Mouse (Mus musculus): ENCODE data around the gene Tfap2b.

The Tfap2b gene

DNA sequence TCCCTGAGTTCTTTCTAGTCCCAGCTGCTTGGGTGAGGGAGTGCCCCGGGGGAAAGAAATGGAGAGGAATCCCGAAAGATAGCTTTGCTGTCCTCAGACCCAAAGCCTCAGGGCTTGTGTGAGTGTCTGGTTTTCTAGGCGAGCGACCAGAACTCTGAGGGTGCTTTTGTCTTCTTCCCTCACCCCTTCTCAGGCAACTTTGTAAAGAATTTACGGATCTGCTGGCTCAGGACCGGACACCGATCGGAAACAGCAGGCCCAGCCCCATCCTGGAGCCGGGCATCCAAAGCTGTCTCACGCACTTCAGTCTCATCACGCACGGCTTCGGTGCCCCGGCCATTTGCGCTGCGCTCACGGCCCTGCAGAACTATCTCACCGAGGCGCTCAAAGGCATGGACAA, 25.1 kb downstream of the Tfap2b start:
- no peak for DNase-seq

DNA sequence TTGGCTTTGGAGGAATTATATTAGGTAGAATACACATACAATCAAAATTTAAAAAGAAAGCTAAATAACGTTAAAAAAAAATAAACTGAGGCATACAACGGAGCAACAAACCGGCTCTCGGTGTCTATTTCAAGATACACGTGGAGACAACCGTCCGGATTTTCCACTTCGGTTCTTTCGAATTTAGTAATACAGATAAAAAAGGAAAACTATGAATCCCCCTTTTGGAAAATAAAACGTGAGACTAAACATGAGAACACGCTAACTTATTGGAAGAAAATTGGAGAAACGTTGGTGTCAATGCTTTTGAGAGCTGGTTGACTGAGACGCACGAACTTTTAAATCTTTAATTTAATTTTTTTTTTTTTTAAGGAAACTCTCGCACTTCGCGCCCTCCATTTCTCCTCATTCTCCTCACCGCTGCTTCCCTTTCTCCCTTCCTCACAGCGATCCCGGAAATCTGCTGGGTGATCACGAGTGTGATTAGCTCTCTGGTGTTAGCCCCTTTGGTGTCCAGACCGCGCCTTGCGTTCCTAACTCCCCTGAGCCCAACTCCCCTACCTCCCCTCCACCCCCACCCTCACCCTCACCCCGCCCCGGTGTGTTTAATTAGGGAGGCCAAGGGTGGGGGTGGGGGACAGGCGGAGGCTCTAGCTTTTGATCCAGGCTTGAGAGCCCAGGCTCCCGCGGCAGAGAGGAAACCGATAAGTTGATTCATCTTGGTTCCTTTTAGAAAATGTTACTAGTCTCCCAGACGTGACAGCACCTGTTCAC, 25.9 kb downstream of the Tfap2b start:
- DNase-seq: no peak

- no peak for DNase-seq
Observed at GRCm38 (mm10) chr1:19236051-19236450, 27.3 kb downstream of the Tfap2b start.

GRCm38 (mm10) chr1:19236591-19236990, 27.9 kb downstream of the Tfap2b start:
- DNase-seq: no peak

DNA sequence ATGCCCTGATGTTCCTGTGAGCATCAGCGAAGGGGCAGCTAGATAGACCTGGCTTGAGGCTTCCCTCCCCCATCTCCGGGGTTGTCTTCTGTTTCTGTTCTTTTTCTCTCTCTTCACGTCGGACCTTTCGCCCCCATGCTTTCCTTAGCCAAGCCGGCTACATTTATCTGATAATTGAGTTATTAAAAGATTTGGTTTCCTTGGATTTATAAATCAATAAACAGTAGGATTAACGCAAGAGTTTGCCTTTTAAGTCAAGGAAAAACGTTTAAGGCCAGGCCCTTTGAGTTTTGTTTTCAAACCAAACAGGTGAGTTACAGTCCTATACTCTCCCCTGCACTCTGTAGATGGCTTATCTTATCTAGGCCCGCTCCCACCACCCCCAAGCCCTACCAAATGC, 28.3 kb downstream of the Tfap2b start:
- DNase-seq: no peak

- no peak for DNase-seq
Observed at GRCm38 (mm10) chr1:19237721-19238410, 29.2 kb downstream of the Tfap2b start.

GRCm38 (mm10) chr1:19240054-19240453, 31.3 kb downstream of the Tfap2b start:
- no peak for DNase-seq

GRCm38 (mm10) chr1:19241316-19241715, 32.6 kb downstream of the Tfap2b start:
- DNase-seq: no peak

GRCm38 (mm10) chr1:19242021-19242420, 33.3 kb downstream of the Tfap2b start:
- DNase-seq: no peak

DNA sequence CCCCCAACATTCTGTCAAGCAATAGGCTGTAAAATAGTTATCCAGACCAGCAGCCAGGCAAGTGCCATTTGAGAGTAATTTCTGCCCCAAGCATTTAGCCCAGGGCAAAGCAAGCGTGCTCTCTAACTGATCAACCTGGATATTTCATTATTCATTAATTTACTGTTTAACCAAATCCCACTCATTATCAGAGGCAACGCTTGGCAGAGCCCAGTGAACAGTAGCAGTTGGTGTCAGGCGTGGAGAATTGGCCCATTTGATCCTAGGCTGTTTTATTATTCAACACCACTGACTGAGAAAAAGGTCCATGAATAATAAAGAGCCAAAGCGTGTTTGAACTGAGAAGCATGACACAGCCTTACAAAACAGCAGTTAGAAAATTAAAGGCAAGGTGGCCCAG, 36.3 kb downstream of the Tfap2b start:
- no peak for DNase-seq

DNA sequence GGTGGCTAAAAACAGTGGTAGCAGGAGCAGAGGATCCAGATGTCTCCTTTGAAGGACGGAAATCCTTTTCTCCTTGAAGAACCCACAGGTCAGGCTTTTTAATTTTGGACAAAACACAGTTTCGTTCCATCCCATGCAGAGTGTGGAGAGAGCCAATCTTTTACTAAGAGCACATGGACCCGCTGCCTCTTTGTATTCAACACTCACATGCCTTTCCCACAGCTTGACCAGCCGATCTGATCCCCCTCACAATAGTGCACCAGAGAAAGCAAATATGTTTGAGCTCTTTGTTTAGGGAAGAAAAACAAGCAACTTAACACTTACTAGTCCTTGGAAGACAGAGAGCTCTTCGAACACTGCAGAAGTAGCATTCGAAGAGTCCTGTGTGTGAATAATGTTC, 42.6 kb downstream of the Tfap2b start:
- DNase-seq: no peak

GRCm38 (mm10) chr1:19269596-19269995, 60.9 kb downstream of the Tfap2b start:
- no peak for DNase-seq
